Mouse (Mus musculus): ENCODE measurements around the gene Krtap4-16.
"Not testable (repeated sequence)": the region's sequence is repeated elsewhere in the genome, so short reads cannot be mapped to it uniquely, and the experiment has no call there.

The Krtap4-16 gene

GRCm38 (mm10) chr11:99851508-99851907 is at the start of gene Krtap4-16:
TSS of gene Krtap4-16 (minus strand) at chr11:99851608.
- no peak for DNase-seq (ENCODE audit: low spot score in 2 of 2)

- not testable (repeated sequence) for DNase-seq (ENCODE audit: low spot score in 2 of 2)
Observed at GRCm38 (mm10) chr11:99878887-99879286, 27.5 kb upstream of the Krtap4-16 start, which contains the start of gene Gm11567. TSS of gene Gm11567 (plus strand) at chr11:99879187.

- DNase-seq (ENCODE audit: low spot score in 2 of 2), result not testable (repeated sequence)
Observed at GRCm38 (mm10) chr11:99873089-99873488, 21.7 kb upstream of the Krtap4-16 start, which contains the start of gene Krtap9-1. TSS of gene Krtap9-1 (plus strand) at chr11:99873389.

GRCm38 (mm10) chr11:99864176-99864575 is 12.8 kb upstream of the Krtap4-16 start, which contains the start of gene Gm11559:
TSS of gene Gm11559 (plus strand) at chr11:99864476.
- DNase-seq (ENCODE audit: low spot score in 2 of 2), result not testable (repeated sequence)

DNA sequence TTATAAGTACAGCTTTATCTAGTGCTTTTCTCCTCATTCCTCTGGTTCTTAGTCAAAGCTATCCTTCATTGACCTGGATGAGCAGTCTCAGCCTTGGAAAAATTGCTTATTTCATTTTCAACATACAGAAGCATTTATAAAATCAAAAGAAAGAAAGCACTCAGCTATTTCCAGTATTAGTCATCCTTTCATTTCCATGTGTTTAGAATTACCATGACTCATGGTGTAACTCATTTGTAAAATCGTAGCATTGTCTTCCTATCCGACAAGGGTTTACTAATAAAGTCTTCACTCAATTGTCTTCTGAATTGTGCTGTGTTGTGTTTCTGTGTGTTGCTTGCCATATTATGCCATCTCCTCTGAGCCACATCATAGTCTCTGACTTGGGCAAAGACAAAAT is 7.4 kb upstream of the Krtap4-16 start:
- DNase-seq (ENCODE audit: low spot score in 2 of 2), result no peak

GRCm38 (mm10) chr11:99857617-99858016 is 6.2 kb upstream of the Krtap4-16 start, which contains the start of gene Gm11568:
TSS of gene Gm11568 (plus strand) at chr11:99857917.
- no peak for DNase-seq (ENCODE audit: low spot score in 2 of 2)

GRCm38 (mm10) chr11:99854121-99854520 is 2.7 kb upstream of the Krtap4-16 start:
- no peak for DNase-seq (ENCODE audit: low spot score in 2 of 2)

GRCm38 (mm10) chr11:99846746-99847145 is 4.7 kb downstream of the Krtap4-16 start:
- no peak for DNase-seq (ENCODE audit: low spot score in 2 of 2)

- no peak for DNase-seq (ENCODE audit: low spot score in 2 of 2)
Observed at GRCm38 (mm10) chr11:99842185-99842584, 9.2 kb downstream of the Krtap4-16 start.

GRCm38 (mm10) chr11:99837966-99838365 is 13.4 kb downstream of the Krtap4-16 start, which contains the start of gene 2300003K06Rik:
TSS of gene 2300003K06Rik (minus strand) at chr11:99838066.
- no peak for DNase-seq (ENCODE audit: low spot score in 2 of 2)

DNA sequence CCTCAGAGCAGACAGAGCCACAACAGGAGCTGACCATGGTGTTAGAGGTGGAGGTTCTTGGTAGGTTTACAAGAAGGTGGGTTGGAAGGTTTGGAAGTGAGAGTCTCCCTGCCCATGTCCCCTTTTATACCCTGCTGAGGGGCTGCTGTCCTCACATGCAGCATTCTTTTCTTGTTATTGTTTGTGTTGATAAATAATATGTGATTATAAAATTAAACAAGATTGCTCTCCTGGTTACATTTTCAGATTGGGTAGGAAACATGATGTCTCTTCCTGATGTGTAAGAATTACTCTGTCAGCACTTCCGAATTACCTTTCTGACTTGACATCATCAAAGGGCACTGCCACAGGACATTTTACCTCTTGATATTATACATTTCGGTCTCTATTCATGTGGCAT is 35.8 kb downstream of the Krtap4-16 start, which contains the start of gene Gm11564:
Gene Gm11564, minus strand, starts transcription at position 101 of the 400 bp plus-strand sequence.
- not testable (repeated sequence) for DNase-seq (ENCODE audit: low spot score in 2 of 2)

GRCm38 (mm10) chr11:99809792-99810191 is 41.6 kb downstream of the Krtap4-16 start, which contains the start of gene Krtap4-13:
TSS of gene Krtap4-13 (minus strand) at chr11:99809892.
- DNase-seq (ENCODE audit: low spot score in 2 of 2), result not testable (repeated sequence)

DNA sequence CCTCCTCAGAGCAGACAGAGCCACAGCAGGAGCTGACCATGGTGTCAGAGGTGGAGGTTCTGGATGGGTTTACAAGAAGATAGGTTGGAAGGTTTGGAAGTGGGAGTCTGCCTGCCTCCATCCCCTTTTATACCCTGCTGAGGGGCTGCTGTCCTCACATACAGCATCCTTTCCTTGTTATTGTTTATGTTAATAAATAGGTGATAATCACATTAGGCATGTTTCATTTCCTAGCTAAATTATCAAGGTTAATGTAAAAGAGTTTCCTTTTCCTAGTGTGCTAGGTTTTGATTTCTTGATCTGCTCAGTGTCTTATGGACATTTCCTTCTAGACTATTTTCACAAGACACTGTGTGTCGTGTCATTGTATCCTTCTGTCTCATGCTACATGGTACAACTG is 47.1 kb downstream of the Krtap4-16 start, which contains the start of gene Gm11554:
Gene Gm11554, minus strand, starts transcription at position 101 of the 400 bp plus-strand sequence.
- DNase-seq (ENCODE audit: low spot score in 2 of 2), result not testable (repeated sequence)
